Mouse (Mus musculus): Measurements from ENCODE around the gene Uggt2.

The Uggt2 gene

GRCm38 (mm10) chr14:119098851-119099569 lies at the start of gene Uggt2:
Gene Uggt2, minus strand, starts transcription at chr14:119099430.
- peak; percentile 90 for DNase-seq

GRCm38 (mm10) chr14:119139381-119139950 lies 40.2 kb upstream of the Uggt2 start:
- DNase-seq = no peak

GRCm38 (mm10) chr14:119138786-119139100 lies 39.5 kb upstream of the Uggt2 start:
- DNase-seq = peak; percentile 22

GRCm38 (mm10) chr14:119137906-119138785 lies 38.9 kb upstream of the Uggt2 start, which contains the start of gene Hs6st3:
Gene Hs6st3, plus strand, starts transcription at chr14:119138341.
- peak; percentile 30 for DNase-seq

GRCm38 (mm10) chr14:119137512-119137905 lies 38.3 kb upstream of the Uggt2 start:
- peak; percentile 78 for DNase-seq

- DNase-seq = no peak
These were observed 28.1 kb upstream of the Uggt2 start for GRCm38 (mm10) chr14:119127330-119127729.

- no peak for DNase-seq
These were observed 26.6 kb upstream of the Uggt2 start for GRCm38 (mm10) chr14:119125840-119126239.

GRCm38 (mm10) chr14:119124061-119124460 lies 24.8 kb upstream of the Uggt2 start:
- peak; percentile 38 for DNase-seq

GRCm38 (mm10) chr14:119123582-119123981 lies 24.4 kb upstream of the Uggt2 start:
- no peak for DNase-seq

- DNase-seq = no peak
These were observed 13.3 kb upstream of the Uggt2 start for GRCm38 (mm10) chr14:119112558-119112957.

GRCm38 (mm10) chr14:119109776-119110218 lies 10.6 kb upstream of the Uggt2 start:
- DNase-seq = peak; percentile 13

- DNase-seq = no peak
These were observed 9.6 kb upstream of the Uggt2 start for GRCm38 (mm10) chr14:119108776-119109301.

GRCm38 (mm10) chr14:119107591-119107990 lies 8.4 kb upstream of the Uggt2 start:
- DNase-seq = no peak

- no peak for DNase-seq
These were observed 301 bp upstream of the Uggt2 start for GRCm38 (mm10) chr14:119099570-119099891.

- no peak for DNase-seq
These were observed 37.4 kb downstream of the Uggt2 start for GRCm38 (mm10) chr14:119061811-119062210.

GRCm38 (mm10) chr14:119060682-119061081 lies 38.5 kb downstream of the Uggt2 start:
- DNase-seq = no peak

- DNase-seq = no peak
These were observed 42.2 kb downstream of the Uggt2 start for GRCm38 (mm10) chr14:119057014-119057413.

- no peak for DNase-seq
These were observed 46.3 kb downstream of the Uggt2 start for GRCm38 (mm10) chr14:119052969-119053368.

- DNase-seq = no peak
These were observed 46.9 kb downstream of the Uggt2 start for GRCm38 (mm10) chr14:119052361-119052760.

GRCm38 (mm10) chr14:119043765-119044164 lies 55.5 kb downstream of the Uggt2 start:
- no peak for DNase-seq

- DNase-seq = peak; percentile 63
These were observed 59.0 kb downstream of the Uggt2 start for GRCm38 (mm10) chr14:119040253-119040652.

- no peak for DNase-seq
These were observed 61.5 kb downstream of the Uggt2 start for GRCm38 (mm10) chr14:119037755-119038154.

- DNase-seq = no peak
These were observed 62.0 kb downstream of the Uggt2 start for GRCm38 (mm10) chr14:119037076-119037683.

All from right cerebral cortex, postnatal 4 days (tissue).